ENCODE assay signal across 8 mouse cellular contexts in genomic region chr10:59538767-59539532, GRCm38 (mm10).
DNase-seq lines count a peak whose midpoint lies in the region; ATAC-seq and TF ChIP-seq lines count a peak whose summit lies in the region.

No protein-coding gene starts in this region.

- 27% methylated on average over 17 of the region's 17 CpGs for WGBS in kidney, adult 2 months
- 20% methylated on average over 17 of the region's 17 CpGs for WGBS in heart, postnatal 0 days

- H3K36me3 ChIP-seq in kidney, adult 2 months (ENCODE audit: control insufficient read depth, insufficient read depth, low read length) = no peaks in the 10 kb centered on the region
- no peaks in the 10 kb centered on the region for H3K36me3 ChIP-seq in heart, postnatal 0 days (replicated peaks; ENCODE audit: control insufficient read depth, insufficient read depth, low read length)

- peak; percentile 67 for ATAC-seq in heart, postnatal 0 days (ENCODE audit: insufficient read depth, low read depth)
- ATAC-seq in megakaryocyte, adult 5-6 weeks (ENCODE audit: poor library complexity, severe bottlenecking) = 0 out of 2 replicates have a peak, but pooled peaks have one; percentile 42

- no peak for TF ChIP-seq EP300 in heart, postnatal 0 days (IDR thresholded peaks at IDR 0.05; ENCODE audit: low read depth)

- H3K4me1 ChIP-seq in kidney, adult 2 months (ENCODE audit: control insufficient read depth, insufficient read depth, low read length) = peaks cover 20% of the 10 kb centered on the region
- peaks cover 13% of the 10 kb centered on the region for H3K4me1 ChIP-seq in heart, postnatal 0 days (ENCODE audit: control insufficient read depth, insufficient read depth)

- no peaks in the 10 kb centered on the region for H3K27me3 ChIP-seq in kidney, adult 2 months (replicated peaks; ENCODE audit: control insufficient read depth, insufficient read depth, low read length)
- H3K27me3 ChIP-seq in heart, postnatal 0 days (ENCODE audit: control insufficient read depth, insufficient read depth, low read length) = no peaks in the 10 kb centered on the region

- TF ChIP-seq CTCF in kidney, adult 2 months (conservative IDR thresholded peaks at IDR 0.05; ENCODE audit: insufficient read depth, insufficient read length, low read depth, low read length) = no peak
- no peak; the same call in 1 of the 2 replicates for TF ChIP-seq CTCF in heart, postnatal 0 days (IDR thresholded peaks at IDR 0.05; ENCODE audit: low read depth)

- peak overlapping the region; percentile 51 for H3K4me3 ChIP-seq in kidney, adult 2 months (ENCODE audit: insufficient read depth, low read depth, low read length)
- peak overlapping the region; percentile 38 for H3K4me3 ChIP-seq in heart, postnatal 0 days (ENCODE audit: low read depth, low read length)

- H3K27ac ChIP-seq in kidney, adult 2 months (ENCODE audit: insufficient read depth, low read depth, low read length) = peak overlapping the region; percentile 39; the same call in 1 of the 2 replicates
- peak overlapping the region; percentile 4; the same call in 1 of the 2 replicates for H3K27ac ChIP-seq in heart, postnatal 0 days (ENCODE audit: low read depth)

- no peaks in the 10 kb centered on the region for H3K9me3 ChIP-seq in heart, postnatal 0 days (replicated peaks; ENCODE audit: control insufficient read depth, low read length)

- DNase-seq in kidney, adult 2 months = no peak
- no peak for DNase-seq in kidney, adult 8-10 months
- DNase-seq in adrenal gland, postnatal 25 days = peak; percentile 60
- DNase-seq in heart, postnatal 0 days (ENCODE audit: low spot score) = no peak
- peak; percentile 62 for DNase-seq in thymus, postnatal 14 days
- no peak for DNase-seq in gastrocnemius, adult 18-20 months (ENCODE audit: low spot score)
- no peak for DNase-seq in urinary bladder, adult 2 months (ENCODE audit: low spot score)

- 0 out of 2 replicates have a peak overlapping the region, but pooled peaks have one; percentile 25 for H3K9ac ChIP-seq in heart, postnatal 0 days (replicated peaks; ENCODE audit: low read depth, low read length)

- H3K4me2 ChIP-seq in heart, postnatal 0 days (ENCODE audit: low read depth, low read length) = peak overlapping the region; percentile 65

- no peak for TF ChIP-seq POLR2A in kidney, adult 2 months (IDR thresholded peaks at IDR 0.05; ENCODE audit: low read depth, low read length)

Comparison
In these comparisons a context has a peak if more than half of its experiments do, and no peak if none do; other contexts are left out.
1. DNase-seq: peak in adrenal gland, postnatal 25 days (single experiment) and thymus, postnatal 14 days (single experiment); none in kidney, adult 2 months (single experiment), kidney, adult 8-10 months (0 of 2), heart, postnatal 0 days (single experiment), gastrocnemius, adult 18-20 months (single experiment) and urinary bladder, adult 2 months (single experiment).